Mouse (Mus musculus) neural tube, embryonic 13.5 days (tissue): Measurements from ENCODE around the gene Gltp. TPM values are rescaled to one million over a fixed set of nuclear protein-coding genes. Genes with fewer than 3 reads are reported as not detected.

Source experiments
- microRNA-seq: library from miRNA; unstranded; fragments of <30 nt; microRNA quantifications from one replicate; pipeline ENCODE4, GENCODE M21; 2016
- polyA plus RNA-seq: library from polyadenylated mRNA; unstranded; fragments of >200 nt; fragmentation: Nextera tagmentation; extraction: Ambion mirVana; gene quantifications from 2 replicates; pipeline ENCODE4 v1.2.1, GENCODE M21; 2015

Gltp gene
- polyA plus RNA-seq, 1 experiment from 2014 or later, result 41.4 TPM

Small RNA genes within 50 kb of the gene (microRNA-seq; reads per million reads assigned to microRNA genes)
- gene Mir7028, result not detected

Other genes starting within 250 kb of the Gltp start
- gene Mmab, start 246.9 kb downstream of the Gltp start, polyA plus RNA-seq, result 25.2 and 28.2 TPM in 2 replicates
- gene Mvk, start 246.7 kb downstream of the Gltp start, polyA plus RNA-seq, result 50.5 and 57.5 TPM in 2 replicates
- gene Fam222a, start 123.0 kb downstream of the Gltp start, polyA plus RNA-seq, result 6.1 and 6.8 TPM in 2 replicates
- 0.81 and 1.5 TPM in 2 replicates for gene Trpv4, start 32.6 kb downstream of the Gltp start, polyA plus RNA-seq
- gene Tchp, start 16.8 kb upstream of the Gltp start, polyA plus RNA-seq, result 18.3 and 19.0 TPM in 2 replicates
- 50.3 and 52.0 TPM in 2 replicates for gene Ankrd13a, start 83.7 kb upstream of the Gltp start, polyA plus RNA-seq
- 47.5 and 52.1 TPM in 2 replicates for gene Git2, start 84.5 kb upstream of the Gltp start, polyA plus RNA-seq
- 243 and 266 TPM in 2 replicates for gene 1500011B03Rik, start 132.5 kb upstream of the Gltp start, polyA plus RNA-seq
- not detected in 2 replicates for gene 4930519G04Rik, start 162.7 kb upstream of the Gltp start, polyA plus RNA-seq
- 1.3 and 1.4 TPM in 2 replicates for gene Gm9936, start 167.7 kb upstream of the Gltp start, polyA plus RNA-seq
- 3.3 and 5.1 TPM in 2 replicates for gene Oasl2, start 206.0 kb upstream of the Gltp start, polyA plus RNA-seq
- gene Oasl1, start 232.3 kb upstream of the Gltp start, polyA plus RNA-seq, result 0.50 and 0.66 TPM in 2 replicates